Mouse (Mus musculus) stomach, postnatal 0 days (tissue): ENCODE results near the gene Sall1.

ENCODE experiments used
- CTCF ChIP-seq: IDR thresholded peaks from 2 replicates; pipeline ENCODE4 v1.5.1; 2016; ENCODE audit warnings: antibody characterized with exemption, low read depth, mild to moderate bottlenecking, moderate library complexity
- EP300 ChIP-seq: optimal IDR thresholded peaks from 2 replicates; pipeline ENCODE3; 2016; ENCODE audit warnings: antibody characterized with exemption

DNA sequence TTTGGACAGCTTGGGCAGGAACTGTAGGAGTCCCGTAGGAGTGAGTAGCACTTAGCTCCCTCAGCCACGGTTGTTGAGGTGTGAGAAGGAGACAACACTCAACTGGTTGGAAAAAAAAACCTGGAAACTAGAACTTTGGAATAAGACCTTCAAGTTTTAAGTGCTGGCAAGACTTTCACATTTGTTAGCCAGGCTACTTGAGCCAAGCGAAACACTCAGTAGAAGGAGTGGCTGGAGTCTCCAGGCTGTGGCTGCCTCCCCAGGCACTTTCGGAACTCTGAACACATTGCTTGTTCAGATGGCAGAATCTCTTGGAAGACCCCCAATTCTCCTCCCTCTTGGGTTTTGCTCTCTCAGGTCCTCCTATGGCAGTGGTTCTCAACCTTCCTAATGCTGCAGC, 26.1 kb downstream of the Sall1 start:
- TF ChIP-seq EP300 (no peak), CTCF (no peak)
